Mouse (Mus musculus): ENCODE data around the gene Phykpl. TPM values are rescaled to one million over a fixed set of nuclear protein-coding genes. Genes with fewer than 3 reads are reported as not detected.

Gene Phykpl
- polyA plus RNA-seq, 1 experiment from 2014 or later = 14.6 TPM

GRCm38 (mm10) chr11:51555066-51555465, 29.5 kb upstream of the Phykpl start:
- 52% methylated on average over 2 of the region's 2 CpGs for WGBS

DNA sequence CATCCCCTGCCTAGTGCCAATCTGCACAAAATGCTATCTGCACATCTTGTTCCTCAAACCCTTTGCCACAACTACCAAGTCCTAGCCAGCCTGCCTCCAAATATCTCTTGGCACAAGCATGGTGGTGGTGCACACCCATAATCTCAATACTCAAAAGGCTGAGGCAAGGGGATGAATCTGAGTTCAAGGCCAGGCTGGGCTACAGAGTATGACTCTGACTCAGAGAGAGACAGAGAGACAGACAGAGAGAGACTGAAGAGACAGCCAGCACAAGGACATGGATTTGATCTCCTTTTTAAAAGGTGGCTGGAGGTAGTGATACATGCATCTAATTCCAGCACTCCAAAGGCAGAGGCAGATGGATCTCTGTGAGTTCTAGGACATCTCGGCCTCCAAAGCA, 21.3 kb upstream of the Phykpl start:
- 75% methylated on average over 1 of the region's 1 CpGs for WGBS

More at GRCm38 (mm10) chr11:51555066-51555465, 29.5 kb upstream of the Phykpl start:
- Histone ChIP-seq H3K27me3 (replicated peaks) (no peaks in the 10 kb centered on the region), H3K4me1 (peaks cover 13% of the 10 kb centered on the region), H3K9ac (no peak overlapping the region), H3K4me3 (no peak overlapping the region), H3K9me3 (no peaks in the 10 kb centered on the region), H3K27ac (replicated peaks) (no peak overlapping the region), H3K36me3 (no peaks in the 10 kb centered on the region), H3K4me2 (no peak overlapping the region)
- no peak for ATAC-seq (ENCODE audit: extremely low read depth, insufficient number of reproducible peaks, low FRiP score, low TSS enrichment)

DNA sequence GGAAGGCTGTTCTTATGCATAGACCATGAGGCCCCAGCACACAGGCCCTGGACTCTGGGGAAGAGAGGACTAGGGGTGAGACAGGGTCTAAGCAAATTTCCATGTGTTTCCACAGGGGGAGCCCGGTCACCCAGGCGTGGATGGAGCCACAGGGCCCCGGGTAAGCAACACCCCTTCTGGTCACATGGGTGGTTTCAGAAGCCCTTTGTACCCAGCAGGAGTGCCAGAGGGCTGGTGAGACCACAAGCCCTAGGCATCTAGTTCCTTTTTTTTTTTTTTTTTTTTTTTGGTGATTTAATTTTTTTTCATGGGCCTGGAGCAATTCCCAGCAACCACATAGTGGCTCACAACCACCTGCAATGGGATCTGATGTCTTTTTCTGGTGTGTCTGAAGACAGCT, 19.5 kb upstream of the Phykpl start:
- no peak overlapping the region for H3K4me3 ChIP-seq
- no peaks in the 10 kb centered on the region; the same call in 1 of the 2 replicates for H3K36me3 ChIP-seq
- H3K4me2 ChIP-seq = no peak overlapping the region
- no peak overlapping the region for H3K9ac ChIP-seq
- H3K9me3 ChIP-seq = no peaks in the 10 kb centered on the region
- 0 out of 2 replicates have a peak, but pooled peaks cover 8% of the 10 kb centered on the region for H3K27me3 ChIP-seq (replicated peaks)
- ATAC-seq (ENCODE audit: extremely low read depth, insufficient number of reproducible peaks, low FRiP score, low TSS enrichment) = no peak
- H3K27ac ChIP-seq (replicated peaks) = no peak overlapping the region
- H3K4me1 ChIP-seq = no peaks in the 10 kb centered on the region
- 46% methylated on average over 3 of the region's 3 CpGs for WGBS

More for the DNA sequence above, 21.3 kb upstream of the Phykpl start:
- no peak overlapping the region for H3K9ac ChIP-seq
- ATAC-seq (ENCODE audit: extremely low read depth, insufficient number of reproducible peaks, low FRiP score, low TSS enrichment) = no peak
- H3K4me1 ChIP-seq = no peaks in the 10 kb centered on the region
- 0 out of 2 replicates have a peak, but pooled peaks cover 8% of the 10 kb centered on the region for H3K27me3 ChIP-seq (replicated peaks)
- H3K9me3 ChIP-seq = no peaks in the 10 kb centered on the region
- H3K4me2 ChIP-seq = no peak overlapping the region
- no peaks in the 10 kb centered on the region; the same call in 1 of the 2 replicates for H3K36me3 ChIP-seq
- no peak overlapping the region for H3K27ac ChIP-seq (replicated peaks)
- H3K4me3 ChIP-seq = no peak overlapping the region

DNA sequence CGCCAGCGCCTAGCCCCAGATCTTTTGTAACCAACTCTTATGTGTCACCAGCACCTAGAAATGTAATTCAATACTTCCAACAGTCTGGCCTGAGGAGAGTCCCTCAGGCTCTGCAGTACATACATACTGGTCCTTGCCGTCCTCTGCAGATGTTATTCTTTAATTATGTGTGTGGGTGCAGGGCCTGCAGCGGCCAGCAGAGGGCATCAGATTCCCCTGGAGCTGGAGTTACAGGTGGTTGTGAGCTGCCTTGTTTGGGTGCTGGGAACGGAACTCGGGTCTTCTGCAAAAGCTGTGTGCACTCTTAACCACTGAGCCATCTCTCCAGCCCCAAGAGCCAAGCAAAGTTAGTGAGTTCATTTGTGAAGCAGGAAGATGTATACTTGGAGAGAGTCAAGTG, 18.6 kb upstream of the Phykpl start:
- Histone ChIP-seq H3K36me3 (no peaks in the 10 kb centered on the region; the same call in 1 of the 2 replicates), H3K9ac (no peak overlapping the region), H3K4me1 (no peaks in the 10 kb centered on the region), H3K27me3 (replicated peaks) (0 out of 2 replicates have a peak, but pooled peaks cover 8% of the 10 kb centered on the region), H3K4me3 (no peak overlapping the region), H3K27ac (replicated peaks) (no peak overlapping the region), H3K9me3 (no peaks in the 10 kb centered on the region), H3K4me2 (no peak overlapping the region)
- ATAC-seq (ENCODE audit: extremely low read depth, insufficient number of reproducible peaks, low FRiP score, low TSS enrichment) = no peak
- WGBS = 78% methylated on average over 6 of the region's 6 CpGs

GRCm38 (mm10) chr11:51568801-51569200, 15.8 kb upstream of the Phykpl start:
- H3K4me1 ChIP-seq = no peaks in the 10 kb centered on the region
- no peak overlapping the region for H3K9ac ChIP-seq
- H3K4me3 ChIP-seq = no peak overlapping the region
- H3K27me3 ChIP-seq (replicated peaks) = no peaks in the 10 kb centered on the region
- H3K27ac ChIP-seq (replicated peaks) = no peak overlapping the region
- no peak overlapping the region for H3K4me2 ChIP-seq
- no peaks in the 10 kb centered on the region for H3K9me3 ChIP-seq
- no peak for ATAC-seq (ENCODE audit: extremely low read depth, insufficient number of reproducible peaks, low FRiP score, low TSS enrichment)
- no peaks in the 10 kb centered on the region; the same call in 1 of the 2 replicates for H3K36me3 ChIP-seq
- WGBS = 85% methylated on average over 4 of the region's 4 CpGs

GRCm38 (mm10) chr11:51576454-51576853, 8.1 kb upstream of the Phykpl start:
- Histone ChIP-seq H3K36me3 (no peaks in the 10 kb centered on the region), H3K27me3 (replicated peaks) (no peaks in the 10 kb centered on the region), H3K4me1 (peaks cover 6% of the 10 kb centered on the region; the same call in 1 of the 2 replicates), H3K9me3 (no peaks in the 10 kb centered on the region), H3K27ac (replicated peaks) (no peak overlapping the region), H3K9ac (0 out of 2 replicates have a peak overlapping the region, but pooled peaks have one; percentile 24), H3K4me2 (no peak overlapping the region), H3K4me3 (no peak overlapping the region)
- 73% methylated on average over 4 of the region's 4 CpGs for WGBS
- ATAC-seq (ENCODE audit: extremely low read depth, insufficient number of reproducible peaks, low FRiP score, low TSS enrichment) = no peak

GRCm38 (mm10) chr11:51577587-51577986, 7.0 kb upstream of the Phykpl start:
- H3K4me2 ChIP-seq = no peak overlapping the region
- no peaks in the 10 kb centered on the region for H3K27me3 ChIP-seq (replicated peaks)
- no peaks in the 10 kb centered on the region for H3K9me3 ChIP-seq
- H3K36me3 ChIP-seq = no peaks in the 10 kb centered on the region
- no peak overlapping the region for H3K4me3 ChIP-seq
- H3K4me1 ChIP-seq = peaks cover 6% of the 10 kb centered on the region; the same call in 1 of the 2 replicates
- ATAC-seq (ENCODE audit: extremely low read depth, insufficient number of reproducible peaks, low FRiP score, low TSS enrichment) = no peak
- H3K27ac ChIP-seq (replicated peaks) = no peak overlapping the region
- H3K9ac ChIP-seq = no peak overlapping the region
- 69% methylated on average over 7 of the region's 7 CpGs for WGBS

DNA sequence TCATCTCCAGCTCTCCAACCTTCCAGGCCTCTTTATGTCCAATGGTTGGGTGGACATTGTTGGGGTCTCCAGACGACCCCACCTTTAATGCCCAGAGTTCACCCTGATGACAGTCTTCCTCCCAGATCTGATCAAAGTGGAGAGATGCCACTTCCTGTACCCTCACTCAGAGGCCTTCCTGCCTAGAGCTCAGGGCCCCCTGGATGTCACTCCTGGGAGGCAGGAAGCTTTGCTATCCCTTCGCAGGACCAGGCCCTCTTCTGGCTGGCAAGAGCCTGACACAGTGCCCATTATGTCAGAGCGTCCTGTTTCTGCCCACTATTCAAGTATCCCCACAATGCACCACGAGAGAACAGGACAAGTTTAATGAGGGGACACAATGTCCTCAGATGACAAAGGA, 5.5 kb upstream of the Phykpl start:
- no peak overlapping the region for H3K4me2 ChIP-seq
- ATAC-seq (ENCODE audit: extremely low read depth, insufficient number of reproducible peaks, low FRiP score, low TSS enrichment) = no peak
- no peaks in the 10 kb centered on the region for H3K27me3 ChIP-seq (replicated peaks)
- no peak overlapping the region for H3K4me3 ChIP-seq
- H3K36me3 ChIP-seq = no peaks in the 10 kb centered on the region
- whole genome bisulfite sequencing = 58% methylated on average over 4 of the region's 4 CpGs
- H3K9me3 ChIP-seq = no peaks in the 10 kb centered on the region
- H3K27ac ChIP-seq (replicated peaks) = no peak overlapping the region
- H3K9ac ChIP-seq = no peak overlapping the region
- peaks cover 19% of the 10 kb centered on the region for H3K4me1 ChIP-seq

GRCm38 (mm10) chr11:51582713-51583112, 1.8 kb upstream of the Phykpl start:
- no peak overlapping the region for H3K4me2 ChIP-seq
- H3K4me1 ChIP-seq = peaks cover 31% of the 10 kb centered on the region
- 19% methylated on average over 8 of the region's 8 CpGs for WGBS
- no peaks in the 10 kb centered on the region for H3K9me3 ChIP-seq
- no peak overlapping the region for H3K9ac ChIP-seq
- ATAC-seq (ENCODE audit: extremely low read depth, insufficient number of reproducible peaks, low FRiP score, low TSS enrichment) = no peak
- no peaks in the 10 kb centered on the region for H3K27me3 ChIP-seq (replicated peaks)
- no peak overlapping the region for H3K4me3 ChIP-seq
- peaks cover 20% of the 10 kb centered on the region for H3K36me3 ChIP-seq
- H3K27ac ChIP-seq (replicated peaks) = no peak overlapping the region

GRCm38 (mm10) chr11:51584057-51584430, 513 bp upstream of the Phykpl start:
- H3K36me3 ChIP-seq = peaks cover 33% of the 10 kb centered on the region
- H3K4me1 ChIP-seq = peaks cover 34% of the 10 kb centered on the region
- 18% methylated on average over 9 of the region's 9 CpGs for WGBS
- peak overlapping the region; percentile 93 for H3K9ac ChIP-seq
- H3K27ac ChIP-seq (replicated peaks) = peak overlapping the region; percentile 98
- peak overlapping the region; percentile 91 for H3K4me2 ChIP-seq
- H3K27me3 ChIP-seq (replicated peaks) = no peaks in the 10 kb centered on the region
- ATAC-seq (ENCODE audit: extremely low read depth, insufficient number of reproducible peaks, low FRiP score, low TSS enrichment) = no peak
- H3K4me3 ChIP-seq = peak overlapping the region; percentile 71
- H3K9me3 ChIP-seq = no peaks in the 10 kb centered on the region

DNA sequence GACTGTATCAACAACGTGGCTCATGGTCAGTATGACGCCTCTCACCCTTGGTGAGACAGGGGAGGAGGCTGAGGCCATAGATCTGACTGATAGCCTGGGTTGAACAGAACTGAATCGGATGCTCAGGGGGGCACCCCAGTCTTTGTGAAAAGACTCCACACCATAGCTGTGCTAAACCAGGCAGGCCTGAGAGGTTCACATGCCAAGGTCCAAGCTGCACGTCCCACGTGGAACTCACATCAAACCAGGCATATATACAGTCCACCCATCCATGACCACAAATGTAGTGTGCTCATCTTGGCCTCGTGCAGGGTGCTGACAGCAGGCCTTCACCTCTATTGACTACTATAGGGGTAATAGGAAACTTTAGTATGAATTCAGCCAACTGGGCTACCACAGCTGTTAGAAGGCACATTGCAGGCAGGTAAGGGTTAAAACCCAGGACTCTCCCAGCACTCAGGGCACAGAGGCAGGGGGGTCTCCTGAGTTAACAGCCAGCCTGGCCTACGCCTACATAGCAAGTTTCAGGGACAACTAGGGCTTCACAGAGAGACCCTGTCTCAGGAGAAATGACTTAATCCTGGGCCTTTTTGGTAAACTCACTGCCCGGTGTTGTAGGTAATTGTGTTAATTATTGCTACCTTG, 1.2 kb downstream of the Phykpl start:
- ATAC-seq (ENCODE audit: extremely low read depth, insufficient number of reproducible peaks, low FRiP score, low TSS enrichment) = no peak
- H3K36me3 ChIP-seq = peaks cover 50% of the 10 kb centered on the region

GRCm38 (mm10) chr11:51586411-51586810, 1.9 kb downstream of the Phykpl start:
- no peaks in the 10 kb centered on the region for H3K27me3 ChIP-seq (replicated peaks)
- H3K27ac ChIP-seq (replicated peaks) = no peak overlapping the region
- H3K4me3 ChIP-seq = no peak overlapping the region
- H3K4me2 ChIP-seq = no peak overlapping the region
- H3K4me1 ChIP-seq = peaks cover 41% of the 10 kb centered on the region
- no peak for ATAC-seq (ENCODE audit: extremely low read depth, insufficient number of reproducible peaks, low FRiP score, low TSS enrichment)
- WGBS = 89% methylated on average over 13 of the region's 13 CpGs
- H3K9ac ChIP-seq = peak overlapping the region; percentile 93
- H3K36me3 ChIP-seq = peaks cover 57% of the 10 kb centered on the region
- H3K9me3 ChIP-seq = no peaks in the 10 kb centered on the region

More for the DNA sequence above, 1.2 kb downstream of the Phykpl start:
- WGBS = 58% methylated on average over 8 of the region's 8 CpGs
- H3K4me2 ChIP-seq = peak overlapping the region; percentile 91
- H3K9me3 ChIP-seq = no peaks in the 10 kb centered on the region
- H3K4me1 ChIP-seq = peaks cover 34% of the 10 kb centered on the region
- peak overlapping the region; percentile 98 for H3K27ac ChIP-seq (replicated peaks)
- peak overlapping the region; percentile 71 for H3K4me3 ChIP-seq
- H3K9ac ChIP-seq = peak overlapping the region; percentile 93
- no peaks in the 10 kb centered on the region for H3K27me3 ChIP-seq (replicated peaks)

Data from heart, embryonic 13.5 days (tissue).